Mouse (Mus musculus) c-Kit-negative CD71-positive TER-119-positive erythroid progenitor cells, embryonic 14.5 days (primary cell): ENCODE results near the gene Inpp5d.
A peak's percentile ranks its signal among the peaks of the same experiment; 100 is the strongest.

Experiments
- DNase-seq: peaks from one replicate; pipeline ENCODE4 v3.0.0-alpha.2; 2013; ENCODE audit warnings: low read depth, low spot score

Inpp5d gene

GRCm38 (mm10) chr1:87623977-87624666, 4.0 kb downstream of the Inpp5d start:
- no peak for DNase-seq

- no peak for DNase-seq
These were observed 4.7 kb downstream of the Inpp5d start for GRCm38 (mm10) chr1:87624826-87625225.

DNA sequence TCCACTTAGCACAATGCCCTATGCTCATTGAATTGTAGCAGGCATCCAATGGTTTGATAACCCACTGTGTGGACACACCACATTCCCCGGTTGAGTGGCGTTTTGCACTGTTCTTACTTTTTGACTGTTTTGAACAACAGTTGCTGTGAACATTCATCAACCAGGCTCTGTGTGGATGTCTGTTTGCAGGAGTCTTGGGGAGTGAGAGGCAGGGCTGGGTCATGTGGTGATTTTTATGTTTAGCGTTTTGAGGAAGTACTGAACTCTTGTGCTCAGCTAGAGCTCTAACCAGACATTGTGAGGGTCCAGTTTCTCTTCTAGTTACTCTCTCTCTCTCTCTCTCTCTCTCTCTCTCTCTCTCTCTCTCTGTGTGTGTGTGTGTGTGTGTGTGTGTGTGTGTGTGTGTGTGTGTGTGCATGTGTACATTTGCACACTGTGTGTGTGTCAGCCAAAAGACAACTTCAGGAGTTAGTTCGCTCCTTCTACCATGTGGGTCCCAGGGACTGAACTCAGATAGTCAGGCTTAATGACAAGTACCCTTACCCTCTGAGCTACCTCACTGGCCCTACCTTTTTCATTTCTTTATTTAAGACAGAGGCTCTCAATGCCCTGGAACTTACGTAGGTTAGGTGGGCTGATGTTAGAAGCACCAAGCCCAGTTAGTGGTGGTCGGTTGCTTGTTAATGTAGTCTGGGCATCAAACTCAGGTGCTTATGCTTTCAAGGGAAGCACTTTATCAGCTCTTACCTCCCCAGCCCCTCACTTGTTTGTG, 5.3 kb downstream of the Inpp5d start:
- no peak for DNase-seq

- DNase-seq = no peak
These were observed 6.2 kb downstream of the Inpp5d start for GRCm38 (mm10) chr1:87626344-87626743.

GRCm38 (mm10) chr1:87628085-87628484, 8.0 kb downstream of the Inpp5d start:
- no peak for DNase-seq

DNA sequence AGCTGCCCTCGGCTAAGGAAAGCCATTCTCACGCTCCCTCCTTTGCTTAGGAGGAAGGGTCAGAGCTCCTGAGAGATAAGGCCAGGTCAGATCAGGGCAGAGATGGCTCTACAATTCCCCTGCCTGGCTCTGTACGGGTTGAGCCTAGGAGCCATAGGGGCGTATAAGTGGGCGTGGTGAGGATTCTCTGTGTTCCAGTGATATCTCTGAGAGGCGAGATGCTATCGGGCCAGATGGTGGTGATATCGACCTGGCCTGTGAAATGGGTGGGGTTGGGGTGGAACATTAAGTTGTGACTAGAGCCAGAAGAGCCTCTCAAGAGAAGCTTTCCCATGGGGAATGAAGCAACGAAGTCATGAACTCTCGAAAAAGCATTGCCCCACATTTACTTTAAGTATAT, 11.5 kb downstream of the Inpp5d start:
- DNase-seq = no peak

- no peak for DNase-seq
These were observed 12.1 kb downstream of the Inpp5d start for GRCm38 (mm10) chr1:87632163-87632562.

- peak; percentile 62 for DNase-seq
These were observed 16.6 kb downstream of the Inpp5d start for GRCm38 (mm10) chr1:87636716-87637117.

DNA sequence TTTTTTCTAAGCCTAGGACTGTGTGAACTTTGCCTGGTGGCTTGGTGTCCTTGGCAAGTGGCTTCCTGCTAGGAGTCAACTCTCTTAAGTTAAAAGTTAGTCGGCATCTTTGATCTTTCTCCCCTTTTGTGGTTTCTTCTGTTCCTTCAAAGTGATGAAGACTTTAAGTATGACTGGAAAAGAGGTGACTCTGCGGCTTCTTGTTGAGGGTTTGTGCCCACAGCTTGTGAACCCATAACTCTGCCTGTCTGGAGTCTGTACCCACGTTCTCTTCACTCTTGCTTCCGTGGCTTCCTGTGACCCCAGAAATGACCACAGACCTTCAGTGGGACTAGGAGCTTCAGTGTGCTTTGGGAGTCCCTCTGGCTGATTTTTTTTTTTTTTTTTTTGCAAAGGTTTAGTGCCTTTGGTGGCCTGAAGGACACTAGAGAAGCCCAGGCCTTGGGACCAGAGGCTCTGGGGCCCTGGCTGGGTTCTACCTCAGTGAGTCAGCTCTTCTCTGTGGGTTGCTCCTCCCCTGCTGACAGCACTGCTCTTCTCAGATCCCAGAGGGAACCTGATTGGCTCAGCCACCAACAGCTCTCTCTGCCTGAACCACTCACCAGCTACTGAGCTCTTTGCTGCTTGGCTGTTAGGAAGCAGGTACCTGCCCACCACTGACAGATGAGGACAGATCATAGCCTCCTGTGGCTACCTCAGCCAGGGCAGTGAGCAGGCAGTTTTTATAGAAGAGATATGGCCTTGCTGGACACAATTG, 17.2 kb downstream of the Inpp5d start:
- DNase-seq = peak; percentile 94

DNA sequence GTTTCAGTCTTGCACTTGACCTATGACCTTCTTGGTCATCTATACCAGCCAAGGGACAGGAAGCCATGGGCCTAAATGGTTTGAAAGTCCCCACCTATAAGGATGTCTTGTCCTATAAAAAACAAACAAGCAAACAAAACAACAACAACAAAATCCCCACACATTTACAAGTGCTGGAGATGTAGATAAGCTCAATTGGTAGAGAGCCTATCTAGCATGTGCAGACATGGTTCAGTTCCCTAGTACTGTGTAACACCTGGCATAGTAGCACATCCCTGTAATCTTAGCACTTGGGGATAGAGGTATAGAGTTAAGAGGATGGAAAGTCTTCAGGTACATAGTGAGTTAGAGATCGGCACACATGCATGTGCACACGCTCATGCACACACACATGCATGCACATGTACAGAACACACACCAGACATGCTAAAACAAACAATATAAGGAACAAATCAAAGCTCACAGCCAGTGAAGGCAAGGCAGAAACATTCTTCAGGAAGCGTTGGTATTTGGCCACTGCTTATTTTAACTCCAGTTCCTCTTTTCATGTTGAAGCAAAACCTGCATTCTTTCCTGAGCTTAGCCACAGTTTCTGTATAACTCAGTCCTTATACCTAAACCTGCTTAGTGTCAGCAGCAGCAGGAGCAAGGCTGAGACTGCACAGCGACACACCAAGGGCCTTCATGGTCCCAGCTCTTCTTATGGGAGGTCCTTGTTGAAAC, 17.9 kb downstream of the Inpp5d start:
- no peak for DNase-seq

DNA sequence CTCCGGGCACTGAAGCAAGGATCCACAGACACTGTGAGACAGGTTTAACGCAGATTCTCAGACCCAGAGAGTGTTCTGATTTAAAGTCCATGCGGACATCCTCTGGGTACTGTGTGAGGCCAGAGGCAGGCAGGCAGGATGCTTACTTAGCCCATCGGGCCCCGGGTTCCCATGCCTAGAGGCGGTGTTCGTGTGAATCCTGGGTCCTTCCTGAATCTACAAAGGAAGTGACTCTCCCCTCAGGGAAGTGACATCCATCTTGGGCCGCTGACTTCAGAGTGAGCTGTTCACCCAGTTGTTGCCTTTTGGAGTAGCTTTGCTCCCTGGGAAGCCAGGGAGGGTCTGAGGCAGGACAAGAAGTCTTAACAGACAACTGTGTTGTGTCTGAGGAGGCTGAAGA, 19.6 kb downstream of the Inpp5d start:
- DNase-seq = no peak

GRCm38 (mm10) chr1:87640165-87640661, 20.1 kb downstream of the Inpp5d start:
- no peak for DNase-seq

GRCm38 (mm10) chr1:87643016-87643415, 22.9 kb downstream of the Inpp5d start:
- DNase-seq = no peak

GRCm38 (mm10) chr1:87645041-87645440, 24.9 kb downstream of the Inpp5d start:
- DNase-seq = no peak

GRCm38 (mm10) chr1:87645748-87646147, 25.6 kb downstream of the Inpp5d start:
- DNase-seq = no peak

GRCm38 (mm10) chr1:87647820-87648219, 27.7 kb downstream of the Inpp5d start:
- no peak for DNase-seq

DNA sequence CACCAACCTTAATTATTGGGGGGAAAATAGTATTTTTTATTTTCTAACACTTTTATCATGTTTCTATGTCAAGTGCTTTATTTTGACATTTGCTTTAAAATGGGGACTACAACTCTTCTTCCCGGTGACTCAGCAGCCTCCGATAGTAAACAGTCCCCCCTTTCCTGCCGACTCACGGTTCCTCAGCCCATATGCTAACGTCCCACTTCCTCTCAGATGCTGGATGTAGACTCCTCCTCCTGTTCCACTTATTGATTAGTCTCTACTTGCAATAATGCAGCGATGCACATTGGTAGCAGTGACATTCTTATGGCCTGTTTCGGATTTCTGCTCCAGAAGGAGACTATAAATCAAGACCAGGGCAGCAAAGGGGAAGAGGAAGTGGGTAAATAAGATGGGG, 28.5 kb downstream of the Inpp5d start:
- DNase-seq = peak; percentile 65

- no peak for DNase-seq
These were observed 29.2 kb downstream of the Inpp5d start for GRCm38 (mm10) chr1:87649219-87649805.

DNA sequence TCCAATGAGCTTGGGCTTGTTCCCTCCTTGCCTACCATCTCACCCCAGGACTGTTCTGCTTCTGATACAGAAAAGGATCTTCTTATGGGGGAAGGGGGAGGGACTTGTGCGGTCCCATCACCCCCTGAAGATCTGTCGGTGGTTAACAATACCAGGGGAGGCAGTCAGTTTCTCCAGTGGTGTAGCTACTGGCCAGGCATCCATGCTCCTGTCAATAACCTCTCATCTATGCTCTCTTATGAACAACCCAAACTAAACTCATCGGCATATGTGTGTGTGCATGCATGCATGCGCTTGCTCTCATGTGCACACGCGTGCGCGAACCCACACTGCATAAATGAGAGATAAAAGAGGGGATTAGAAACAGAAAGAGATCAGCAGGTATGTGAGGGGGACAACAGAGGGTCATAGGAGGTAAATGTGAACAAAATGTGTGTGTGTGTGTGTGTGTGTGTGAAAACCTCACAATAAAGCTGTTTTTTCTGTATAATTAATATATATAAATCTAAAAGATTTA, 29.9 kb downstream of the Inpp5d start:
- DNase-seq = no peak

DNA sequence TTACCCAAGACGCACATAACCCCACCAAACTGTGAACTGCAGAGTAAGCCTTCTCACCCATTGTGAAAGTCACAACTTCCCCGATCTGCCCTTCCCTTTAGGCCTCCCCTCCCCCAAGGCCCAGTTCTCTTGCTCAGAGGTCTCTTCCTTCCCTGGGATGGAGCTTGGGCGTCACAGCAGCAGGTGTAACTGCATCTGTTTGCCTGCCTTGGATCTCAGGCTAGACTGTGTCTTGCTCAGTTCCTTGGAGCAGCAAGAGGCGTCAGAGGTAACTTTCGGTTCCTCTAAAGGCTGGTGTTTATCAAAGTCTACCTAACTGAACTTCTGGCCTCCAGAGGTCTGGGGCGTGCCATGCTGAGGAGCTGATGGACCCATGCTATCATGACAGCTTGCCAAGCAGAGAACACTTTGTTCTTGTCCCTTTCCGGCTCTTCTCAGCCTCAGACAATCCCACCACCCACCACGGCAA, 30.5 kb downstream of the Inpp5d start:
- DNase-seq = no peak

DNA sequence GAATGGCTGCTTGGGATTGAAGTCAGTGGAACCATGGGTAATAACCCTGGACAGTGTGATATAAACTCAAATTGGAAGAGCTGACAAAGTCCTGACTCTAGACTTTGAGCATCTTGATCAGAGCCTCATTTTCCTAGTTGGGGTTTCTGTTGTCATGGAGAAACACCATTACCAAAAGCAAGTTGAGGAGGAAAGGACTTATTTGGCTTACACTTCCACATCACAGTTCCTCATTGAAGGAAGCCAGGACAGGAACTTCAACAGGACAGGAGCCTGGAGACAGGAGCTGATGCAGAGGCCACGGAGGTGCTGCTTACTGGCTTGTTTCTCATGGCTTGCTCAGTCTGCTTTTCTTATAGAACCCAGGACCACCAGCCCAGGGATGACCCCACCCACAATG, 31.3 kb downstream of the Inpp5d start:
- DNase-seq = no peak
